Mouse (Mus musculus) naive thymus-derived CD4-positive, alpha-beta T cell, adult 5 months (primary cell): Measurements from ENCODE around the gene Eif2b1. TPM values are rescaled to one million over a fixed set of nuclear protein-coding genes. Genes with fewer than 3 reads are reported as not detected.

Experiments
- polyA plus RNA-seq: library from polyadenylated mRNA; unstranded; fragments of 100-300 nt; shearing (Covaris generic); gene quantifications from one replicate; pipeline ENCODE4 v1.2.1, GENCODE M21; 2017

Eif2b1 gene
- polyA plus RNA-seq, result 35.9 TPM

DNA sequence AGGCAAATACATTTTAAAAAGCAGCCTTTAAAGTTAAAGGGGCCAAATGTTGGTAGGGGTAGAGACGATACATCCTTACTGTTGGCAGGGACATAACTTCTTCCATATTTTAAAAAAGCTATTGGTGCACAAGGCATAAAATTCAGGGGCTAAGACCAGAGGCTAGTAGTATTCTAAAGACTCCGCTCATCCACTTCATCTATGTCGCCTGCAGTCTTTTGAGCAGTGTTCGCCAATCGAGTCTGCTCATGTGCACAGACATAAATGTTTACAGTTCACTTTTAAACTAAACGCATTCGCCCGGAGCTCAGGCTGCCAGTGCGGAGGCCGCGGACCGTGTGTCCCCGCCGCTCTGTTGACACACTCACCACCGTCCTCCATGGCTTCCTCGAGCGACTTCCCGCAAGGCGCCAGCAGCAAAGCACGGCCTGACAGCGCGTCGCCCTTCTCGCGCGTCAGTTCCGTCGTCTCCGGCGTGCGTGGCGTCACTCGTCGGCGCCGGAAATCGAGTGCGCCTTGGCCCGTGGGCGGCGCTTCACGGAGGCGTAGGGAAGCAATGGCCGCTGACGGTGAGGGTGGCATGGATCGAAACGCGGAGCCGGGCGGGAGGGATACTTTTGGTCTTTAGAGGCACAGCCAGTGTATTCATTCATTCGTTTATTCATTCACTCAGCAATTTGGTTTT lies at the start of gene Eif2b1, which contains the start of gene Gtf2h3:
Eif2b1 (minus strand) TSS at position 499 of the 685 bp plus-strand sequence.
Gtf2h3 (plus strand) TSS at position 508 of the 685 bp plus-strand sequence.

DNA sequence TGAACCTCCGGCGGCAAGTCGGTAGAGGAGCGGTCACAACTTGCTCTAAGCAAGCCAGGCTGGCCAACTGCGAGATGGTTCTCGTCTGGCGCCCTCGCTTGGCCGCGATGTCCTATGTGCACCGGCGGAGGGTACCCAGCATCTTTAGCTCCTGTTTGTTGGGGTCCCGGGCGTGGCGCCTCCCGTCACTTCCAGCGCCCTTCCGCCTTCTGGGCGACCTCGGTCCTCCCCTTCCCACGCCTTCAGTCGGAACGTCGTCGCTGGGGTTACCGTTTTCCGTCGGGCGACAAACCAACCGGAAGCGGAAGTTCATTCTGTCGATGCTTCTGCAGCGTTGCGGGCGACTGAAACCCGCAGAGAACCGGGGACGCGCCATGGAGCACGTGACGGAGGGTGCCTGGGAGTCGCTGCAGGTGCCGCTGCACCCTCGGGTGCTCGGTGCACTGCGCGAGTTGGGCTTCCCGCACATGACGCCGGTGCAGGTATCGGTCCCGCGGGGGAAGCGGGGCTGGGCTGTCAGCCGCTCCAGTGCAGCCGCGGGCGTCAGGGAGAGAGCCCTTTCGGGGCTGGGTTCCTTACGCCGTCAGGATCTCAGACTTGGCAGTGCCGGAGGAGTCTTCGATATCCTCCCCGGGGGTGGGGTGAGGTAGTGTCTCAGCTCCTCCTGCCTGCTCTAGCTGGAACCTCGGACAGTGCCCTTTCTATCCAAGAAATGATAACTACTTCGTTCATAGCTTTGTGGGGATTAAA lies 26.2 kb downstream of the Eif2b1 start, which contains the start of gene Ddx55:
Ddx55 (plus strand) TSS at position 307 of the 750 bp plus-strand sequence.

DNA sequence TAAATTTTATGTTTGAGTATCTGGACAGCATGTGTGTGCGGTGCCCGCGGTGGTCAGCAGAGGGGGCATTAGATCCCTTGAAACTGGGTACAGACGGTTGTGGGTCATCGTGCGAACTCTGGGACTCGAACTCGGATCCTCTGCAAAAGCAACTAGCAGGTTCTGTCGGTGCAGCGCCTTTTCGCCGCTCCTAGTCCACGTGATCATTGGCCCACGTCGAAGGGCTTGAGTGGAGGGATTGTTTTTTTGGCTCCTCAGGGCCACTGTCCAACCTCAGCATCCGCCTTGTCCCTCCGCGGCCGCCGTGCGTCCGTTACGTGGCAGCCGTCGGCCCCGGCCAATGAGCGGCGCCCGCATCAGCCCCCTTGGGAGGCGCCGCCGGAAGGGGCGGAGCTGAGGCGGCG lies 38.5 kb downstream of the Eif2b1 start, which contains the start of gene Tmed2:
Tmed2 (plus strand) TSS at position 313 of the 404 bp plus-strand sequence.

DNA sequence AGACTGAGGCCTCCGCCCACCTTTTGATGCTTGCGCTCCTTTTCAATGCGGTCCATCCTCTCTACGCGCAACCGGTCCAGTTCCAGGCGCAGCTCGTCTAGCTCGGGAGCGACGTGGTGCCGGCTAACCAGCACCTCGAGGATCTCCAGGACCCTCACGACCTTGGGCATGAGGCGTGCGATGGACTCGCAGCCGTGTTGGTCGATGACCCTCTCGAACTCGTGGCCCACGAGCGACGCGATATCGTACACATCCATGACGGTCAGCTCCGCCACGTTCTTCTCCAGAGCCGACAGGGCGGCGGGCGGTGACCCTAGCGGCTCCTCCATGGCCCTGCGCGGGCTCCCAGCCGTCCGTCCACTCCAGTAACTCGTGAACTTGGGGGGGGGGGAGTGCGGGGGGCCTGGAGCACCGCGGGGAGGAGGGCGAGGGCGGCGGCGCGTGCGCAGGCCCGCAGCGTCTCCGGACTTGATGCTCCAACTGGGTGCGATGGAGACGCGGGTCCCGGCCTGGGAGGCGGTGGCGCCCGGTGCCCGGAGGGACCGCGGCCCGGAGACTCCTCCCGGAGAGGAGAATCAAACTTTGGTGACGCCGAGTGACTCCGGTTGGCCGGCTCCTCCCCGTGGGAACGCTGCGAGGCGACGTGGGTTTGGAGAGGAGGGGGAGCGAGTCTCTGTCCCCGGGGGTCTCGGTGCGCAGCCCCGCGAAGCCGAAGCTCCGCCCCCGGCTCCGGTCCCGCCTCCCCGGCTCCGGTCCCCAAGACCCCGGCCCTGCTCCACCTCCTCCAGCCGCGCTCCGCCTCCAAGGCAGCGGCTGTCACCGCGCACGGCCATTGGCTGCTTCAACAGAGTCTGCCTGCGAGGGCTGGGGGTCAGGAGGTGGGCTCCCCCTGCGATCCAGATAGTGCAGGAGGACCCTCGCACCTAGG lies 48.0 kb downstream of the Eif2b1 start, which contains the start of gene Rilpl1:
Rilpl1 (minus strand) TSS at position 737 of the 928 bp plus-strand sequence.

Other genes starting within 250 kb of the Eif2b1 start
- 100 TPM for gene Cdk2ap1, start 216.0 kb downstream of the Eif2b1 start, polyA plus RNA-seq
- gene Sbno1, start 153.1 kb downstream of the Eif2b1 start, polyA plus RNA-seq, result 126 TPM
- gene Kmt5a, start 139.2 kb downstream of the Eif2b1 start, polyA plus RNA-seq, result 75.6 TPM
- gene Rilpl2, start 100.8 kb downstream of the Eif2b1 start, polyA plus RNA-seq, result 21.3 TPM
- 8.3 TPM for gene Snrnp35, start 96.0 kb downstream of the Eif2b1 start, polyA plus RNA-seq
- gene Rilpl1, start 47.7 kb downstream of the Eif2b1 start, polyA plus RNA-seq, result 1.7 TPM
- gene Tmed2, start 38.4 kb downstream of the Eif2b1 start, polyA plus RNA-seq, result 561 TPM
- gene Ddx55, start 26.3 kb downstream of the Eif2b1 start, polyA plus RNA-seq, result 16.9 TPM
- 19.7 TPM for gene Gtf2h3, start within 50 bp of the Eif2b1 start, polyA plus RNA-seq
- gene Atp6v0a2, start 49.4 kb upstream of the Eif2b1 start, polyA plus RNA-seq, result 101 TPM
- gene Dnah10, start 146.0 kb upstream of the Eif2b1 start, polyA plus RNA-seq, result not detected